Mouse (Mus musculus) lung, postnatal 4 days (tissue): ENCODE data around the gene Rps29.
A peak's percentile ranks its signal among the peaks of the same experiment; 100 is the strongest.
"Not testable (repeated sequence)": the region's sequence is repeated elsewhere in the genome, so short reads cannot be mapped to it uniquely, and the experiment has no call there.

ENCODE experiments used
- DNase-seq, 2 experiments: peaks; one replicate each; pipeline ENCODE4 v3.0.0; 2021

Gene Rps29

GRCm38 (mm10) chr12:69177526-69177925 is 18.5 kb upstream of the Rps29 start:
- DNase-seq = no peak

- DNase-seq = no peak
Measured at GRCm38 (mm10) chr12:69175975-69176374, 17.0 kb upstream of the Rps29 start.

GRCm38 (mm10) chr12:69171307-69171706 is 12.3 kb upstream of the Rps29 start:
- no peak for DNase-seq

- peak; percentile 87 to 89 for DNase-seq
Measured at GRCm38 (mm10) chr12:69168461-69169106, 9.6 kb upstream of the Rps29 start, which contains the start of gene Lrr1. TSS of gene Lrr1 (plus strand) at chr12:69168814.

- no peak for DNase-seq
Measured at GRCm38 (mm10) chr12:69167656-69168460, 8.9 kb upstream of the Rps29 start.

- not testable (repeated sequence) for DNase-seq
Measured at GRCm38 (mm10) chr12:69166861-69167581, 8.0 kb upstream of the Rps29 start.

GRCm38 (mm10) chr12:69164904-69165303 is 5.9 kb upstream of the Rps29 start:
- no peak for DNase-seq

GRCm38 (mm10) chr12:69163586-69163985 is 4.6 kb upstream of the Rps29 start:
- DNase-seq = not testable (repeated sequence)

- not testable (repeated sequence) for DNase-seq
Measured at GRCm38 (mm10) chr12:69160677-69161076, 1.7 kb upstream of the Rps29 start.

- no peak for DNase-seq
Measured at GRCm38 (mm10) chr12:69159578-69159940, 573 bp upstream of the Rps29 start.

- DNase-seq = no peak
Measured at GRCm38 (mm10) chr12:69158366-69158764, 621 bp downstream of the Rps29 start.

GRCm38 (mm10) chr12:69157107-69157506 is 1.9 kb downstream of the Rps29 start:
- no peak for DNase-seq

- no peak for DNase-seq
Measured at GRCm38 (mm10) chr12:69156436-69156835, 2.5 kb downstream of the Rps29 start.

GRCm38 (mm10) chr12:69155923-69156322 is 3.1 kb downstream of the Rps29 start:
- no peak for DNase-seq

GRCm38 (mm10) chr12:69150049-69150448 is 8.9 kb downstream of the Rps29 start:
- DNase-seq = no peak

GRCm38 (mm10) chr12:69147166-69147735 is 11.7 kb downstream of the Rps29 start:
- no peak for DNase-seq

- DNase-seq = no peak
Measured at GRCm38 (mm10) chr12:69143460-69143859, 15.5 kb downstream of the Rps29 start.

- DNase-seq = no peak
Measured at GRCm38 (mm10) chr12:69139841-69140240, 19.1 kb downstream of the Rps29 start.

GRCm38 (mm10) chr12:69139201-69139600 is 19.8 kb downstream of the Rps29 start:
- no peak for DNase-seq

- DNase-seq = peak; percentile 39 to 41
Measured at GRCm38 (mm10) chr12:69131981-69132380, 27.0 kb downstream of the Rps29 start.

- DNase-seq = no peak
Measured at GRCm38 (mm10) chr12:69131267-69131666, 27.7 kb downstream of the Rps29 start.

- DNase-seq = no peak
Measured at GRCm38 (mm10) chr12:69130486-69130885, 28.5 kb downstream of the Rps29 start.

GRCm38 (mm10) chr12:69129634-69130310 is 29.2 kb downstream of the Rps29 start:
- DNase-seq = peak in 1 of 2 experiments; percentile 10
